Mouse (Mus musculus) myocyte (in vitro differentiated cells): Measurements from ENCODE around the gene Sgpp1.

Experiments
- CEBPB ChIP-seq: IDR thresholded peaks from 2 replicates; pipeline ENCODE4 v1.6.1; 2011; ENCODE audit warnings: mild to moderate bottlenecking, moderate library complexity; ENCODE audit not compliant: poor library complexity, insufficient read depth, severe bottlenecking
- E2F4 ChIP-seq: IDR thresholded peaks from one replicate; pipeline ENCODE4 v1.6.1; 2011; ENCODE audit warnings: mild to moderate bottlenecking, control low read depth, moderate library complexity; ENCODE audit not compliant: insufficient read depth
- MAX ChIP-seq: IDR thresholded peaks from one replicate; pipeline ENCODE4 v1.6.1; 2011; ENCODE audit warnings: low read depth, mild to moderate bottlenecking, control low read depth
- MYOG ChIP-seq, 3 experiments: IDR thresholded peaks; one replicate each; pipeline ENCODE4 v1.6.1; 2011; ENCODE audit warnings: control low read depth in 2 of 3, low read depth in 2 of 3, mild to moderate bottlenecking in 2 of 3; ENCODE audit not compliant: insufficient read length in 2 of 3, control insufficient read depth in 1 of 3, insufficient read depth in 1 of 3
- POLR2A ChIP-seq: IDR thresholded peaks from one replicate; pipeline ENCODE4 v1.6.1; 2011; ENCODE audit warnings: low read depth, mild to moderate bottlenecking, control low read depth, moderate library complexity; ENCODE audit not compliant: insufficient read length
- SRF ChIP-seq: IDR thresholded peaks from one replicate; pipeline ENCODE4 v1.6.1; 2011; ENCODE audit warnings: low read depth; ENCODE audit not compliant: control insufficient read depth, insufficient read length
- TCF12 ChIP-seq: IDR thresholded peaks from one replicate; pipeline ENCODE4 v1.6.1; 2011; ENCODE audit warnings: mild to moderate bottlenecking, control low read depth; ENCODE audit not compliant: poor library complexity, insufficient read depth, severe bottlenecking
- USF1 ChIP-seq: IDR thresholded peaks from one replicate; pipeline ENCODE4 v1.6.1; 2011; ENCODE audit warnings: low read depth, mild to moderate bottlenecking, control low read depth, moderate library complexity

GRCm38 (mm10) chr12:75766395-75766794 is 30.9 kb upstream of the Sgpp1 start:
- TF ChIP-seq CEBPB (no peak), MYOG (IDR thresholded peaks at IDR 0.05; ENCODE audit: control insufficient read depth in 1 of 3, insufficient read depth in 1 of 3, insufficient read length in 2 of 3, low read depth in 2 of 3) (no peak), MAX (no peak), POLR2A (no peak), USF1 (no peak), E2F4 (no peak), SRF (no peak), TCF12 (no peak)
